Mouse (Mus musculus) brain, embryonic 14.5 days (tissue): ENCODE results near the gene Serpinh1.

Source experiments
- CTCF ChIP-seq: fragments of 200-500 bp; IDR thresholded peaks from 2 replicates; pipeline ENCODE4 v1.5.1; 2012; ENCODE audit warnings: inconsistent platforms, mild to moderate bottlenecking, moderate library complexity, borderline replicate concordance; ENCODE audit not compliant: insufficient read depth, insufficient read length; ENCODE audit errors: extremely low read depth
- POLR2A ChIP-seq: fragments of 200-500 bp; IDR thresholded peaks from 2 replicates; pipeline ENCODE4 v1.6.1; 2012; ENCODE audit warnings: mild to moderate bottlenecking, inconsistent platforms, borderline replicate concordance; ENCODE audit not compliant: poor library complexity, insufficient read depth, insufficient read length, severe bottlenecking; ENCODE audit errors: extremely low read depth

- TF ChIP-seq CTCF (no peak), POLR2A (no peak)
These were observed 4.2 kb upstream of the Serpinh1 start for GRCm38 (mm10) chr7:99357201-99357600.
